Mouse (Mus musculus): Measurements from ENCODE around the gene Ephb4. TPM values are rescaled to one million over a fixed set of nuclear protein-coding genes. Genes with fewer than 3 reads are reported as not detected.
A peak's percentile ranks its signal among the peaks of the same experiment; 100 is the strongest.

Ephb4 gene
- polyA plus RNA-seq, 1 experiment from 2014 or later = 21.0 TPM

DNA sequence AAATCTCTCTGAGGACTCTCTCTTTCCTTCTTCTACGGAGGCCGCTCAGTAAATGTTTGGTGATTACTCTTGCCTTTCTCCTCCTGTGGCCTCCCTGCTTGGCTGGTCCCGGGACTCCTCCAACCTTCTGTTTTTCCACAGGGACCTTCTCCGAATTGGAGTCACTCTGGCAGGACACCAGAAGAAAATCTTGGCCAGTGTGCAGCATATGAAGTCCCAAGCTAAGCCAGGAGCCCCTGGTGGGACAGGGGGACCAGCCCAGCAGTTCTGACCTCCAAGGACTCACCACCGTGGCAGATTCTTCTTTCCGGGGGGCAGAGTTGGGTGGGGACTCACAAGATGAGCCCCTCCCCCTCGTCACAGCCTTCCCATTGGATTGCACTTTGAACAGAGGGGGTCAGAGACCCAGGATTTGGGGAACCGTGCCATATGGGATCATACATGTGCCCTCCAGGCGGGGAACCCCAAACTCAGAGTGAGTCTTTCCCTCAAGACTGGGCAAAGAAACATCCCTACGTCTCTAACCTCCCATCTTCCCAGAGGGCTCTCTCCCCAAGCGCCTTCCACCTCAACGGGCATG, 23.6 kb downstream of the Ephb4 start:
- Histone ChIP-seq H3K9ac (ENCODE audit: low read depth, low read length) (no peak overlapping the region), H3K4me2 (replicated peaks; ENCODE audit: low read depth, low read length) (no peak overlapping the region), H3K36me3 (ENCODE audit: control insufficient read depth, insufficient read depth, low read length) (peaks cover 14% of the 10 kb centered on the region; the same call in 1 of the 2 replicates), H3K27ac (ENCODE audit: low read depth, low read length) (no peak overlapping the region), H3K4me3 (ENCODE audit: low read depth, low read length) (no peak overlapping the region), H3K4me1 (replicated peaks; ENCODE audit: control insufficient read depth, insufficient read depth, low read length) (no peaks in the 10 kb centered on the region), H3K9me3 (ENCODE audit: control insufficient read depth, low read length) (no peaks in the 10 kb centered on the region), H3K27me3 (ENCODE audit: control insufficient read depth, insufficient read depth, low read length) (no peaks in the 10 kb centered on the region)
- WGBS = 91% methylated on average over 12 of the region's 12 CpGs
- ATAC-seq (ENCODE audit: low FRiP score) = no peak
- no peak for DNase-seq (ENCODE audit: low spot score)

DNA sequence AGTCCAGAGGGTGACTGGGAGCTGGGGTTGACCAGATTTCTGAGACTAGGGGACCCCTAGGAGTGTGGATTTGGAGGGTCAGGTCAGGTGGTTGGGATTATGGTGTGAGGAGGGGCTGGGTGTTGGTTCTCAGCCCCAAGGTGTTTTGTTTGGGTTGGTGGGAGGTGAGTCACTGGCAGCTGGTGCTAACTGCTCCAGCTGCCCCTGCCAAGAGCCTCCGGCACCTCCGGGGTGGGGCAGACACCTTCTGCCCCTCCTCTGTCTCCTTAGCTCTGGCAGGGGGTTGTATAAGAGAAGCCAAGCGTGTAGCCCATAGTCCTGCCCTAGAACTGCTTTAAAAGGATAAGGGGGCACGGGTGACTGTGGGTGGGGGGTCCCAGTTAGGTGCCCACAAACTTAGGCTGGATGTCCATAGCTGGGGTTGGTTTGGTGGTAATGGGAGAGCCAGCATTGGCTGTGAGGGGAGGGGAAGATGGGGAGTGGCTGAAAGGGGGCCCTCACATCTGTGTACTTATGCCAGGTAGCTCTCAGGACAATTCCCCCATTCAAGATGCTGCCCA, 24.7 kb downstream of the Ephb4 start:
- Histone ChIP-seq H3K27ac (ENCODE audit: low read depth, low read length) (no peak overlapping the region), H3K4me1 (replicated peaks; ENCODE audit: control insufficient read depth, insufficient read depth, low read length) (no peaks in the 10 kb centered on the region), H3K27me3 (ENCODE audit: control insufficient read depth, insufficient read depth, low read length) (no peaks in the 10 kb centered on the region), H3K36me3 (ENCODE audit: control insufficient read depth, insufficient read depth, low read length) (peaks cover 14% of the 10 kb centered on the region; the same call in 1 of the 2 replicates), H3K9me3 (ENCODE audit: control insufficient read depth, low read length) (no peaks in the 10 kb centered on the region), H3K4me3 (ENCODE audit: low read depth, low read length) (no peak overlapping the region), H3K4me2 (replicated peaks; ENCODE audit: low read depth, low read length) (no peak overlapping the region), H3K9ac (ENCODE audit: low read depth, low read length) (no peak overlapping the region)
- ATAC-seq (ENCODE audit: low FRiP score) = no peak
- 82% methylated on average over 4 of the region's 4 CpGs for WGBS
- DNase-seq (ENCODE audit: low spot score) = no peak

DNA sequence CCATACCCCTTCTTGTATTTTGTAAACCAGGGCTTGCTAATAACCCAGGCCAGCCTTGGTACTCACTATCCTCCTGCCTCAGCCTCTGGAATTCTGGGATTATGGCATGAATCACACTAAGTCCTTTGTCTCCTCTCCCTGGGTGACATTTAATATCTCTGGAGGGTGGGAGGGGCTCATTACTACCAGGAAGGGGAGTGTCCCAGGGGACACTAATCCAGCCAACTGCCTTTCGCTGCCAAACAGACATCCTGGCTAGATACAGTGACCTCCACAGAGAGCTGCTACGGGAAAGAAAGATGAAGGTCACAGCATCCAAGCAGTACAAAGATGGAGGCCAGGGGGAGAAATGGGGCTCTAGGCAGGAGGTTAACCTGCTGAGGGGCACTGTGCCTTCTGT, 25.7 kb downstream of the Ephb4 start:
- Histone ChIP-seq H3K4me1 (replicated peaks; ENCODE audit: control insufficient read depth, insufficient read depth, low read length) (no peaks in the 10 kb centered on the region), H3K9me3 (ENCODE audit: control insufficient read depth, low read length) (no peaks in the 10 kb centered on the region), H3K4me2 (replicated peaks; ENCODE audit: low read depth, low read length) (no peak overlapping the region), H3K36me3 (ENCODE audit: control insufficient read depth, insufficient read depth, low read length) (peaks cover 12% of the 10 kb centered on the region; the same call in 1 of the 2 replicates), H3K27ac (ENCODE audit: low read depth, low read length) (no peak overlapping the region), H3K27me3 (ENCODE audit: control insufficient read depth, insufficient read depth, low read length) (no peaks in the 10 kb centered on the region), H3K9ac (ENCODE audit: low read depth, low read length) (no peak overlapping the region), H3K4me3 (ENCODE audit: low read depth, low read length) (no peak overlapping the region)
- DNase-seq (ENCODE audit: low spot score) (peak; percentile 21), ATAC-seq (ENCODE audit: low FRiP score) (no peak; the same call in 1 of the 2 replicates)
- 41% methylated on average over 2 of the region's 2 CpGs for WGBS

GRCm38 (mm10) chr5:137376198-137376597, 26.3 kb downstream of the Ephb4 start:
- peak; percentile 18; the same call in 1 of the 2 replicates for ATAC-seq (ENCODE audit: low FRiP score)
- no peak overlapping the region for H3K4me3 ChIP-seq (ENCODE audit: low read depth, low read length)
- H3K9me3 ChIP-seq (ENCODE audit: control insufficient read depth, low read length) = no peaks in the 10 kb centered on the region
- 45% methylated on average over 7 of the region's 7 CpGs for WGBS
- no peaks in the 10 kb centered on the region for H3K4me1 ChIP-seq (replicated peaks; ENCODE audit: control insufficient read depth, insufficient read depth, low read length)
- H3K27me3 ChIP-seq (ENCODE audit: control insufficient read depth, insufficient read depth, low read length) = no peaks in the 10 kb centered on the region
- no peak overlapping the region for H3K9ac ChIP-seq (ENCODE audit: low read depth, low read length)
- no peak overlapping the region for H3K27ac ChIP-seq (ENCODE audit: low read depth, low read length)
- no peak overlapping the region for H3K4me2 ChIP-seq (replicated peaks; ENCODE audit: low read depth, low read length)
- peak; percentile 44 for DNase-seq (ENCODE audit: low spot score)
- H3K36me3 ChIP-seq (ENCODE audit: control insufficient read depth, insufficient read depth, low read length) = peaks cover 11% of the 10 kb centered on the region; the same call in 1 of the 2 replicates

DNA sequence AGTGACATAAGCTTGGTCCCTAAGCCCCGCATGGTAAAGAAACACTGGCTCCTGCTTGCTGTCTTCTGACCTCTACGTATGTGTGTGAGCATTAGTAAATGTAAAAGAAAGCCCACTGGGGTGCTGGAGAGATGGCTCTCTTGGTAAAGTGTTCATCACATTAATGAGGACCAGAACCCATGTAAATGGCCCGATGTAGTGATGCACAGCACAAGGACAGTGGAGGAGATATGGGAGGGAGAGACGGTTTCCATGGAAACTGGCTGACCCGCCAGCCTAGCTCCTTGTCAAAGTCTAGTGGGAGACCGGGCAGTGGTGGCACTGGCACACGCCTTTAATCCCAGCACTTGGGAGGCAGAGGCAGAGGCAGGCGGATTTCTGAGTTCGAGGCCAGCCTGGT, 26.8 kb downstream of the Ephb4 start:
- 0 out of 2 replicates have a peak, but pooled peaks have one; percentile 29 for ATAC-seq (ENCODE audit: low FRiP score)
- 56% methylated on average over 9 of the region's 9 CpGs for WGBS
- H3K36me3 ChIP-seq (ENCODE audit: control insufficient read depth, insufficient read depth, low read length) = peaks cover 7% of the 10 kb centered on the region; the same call in 1 of the 2 replicates

GRCm38 (mm10) chr5:137377176-137377575, 27.3 kb downstream of the Ephb4 start:
- H3K4me2 ChIP-seq (replicated peaks; ENCODE audit: low read depth, low read length) = no peak overlapping the region
- peak; percentile 37 for DNase-seq (ENCODE audit: low spot score)
- no peak overlapping the region for H3K4me3 ChIP-seq (ENCODE audit: low read depth, low read length)
- ATAC-seq (ENCODE audit: low FRiP score) = no peak
- H3K27ac ChIP-seq (ENCODE audit: low read depth, low read length) = no peak overlapping the region
- H3K36me3 ChIP-seq (ENCODE audit: control insufficient read depth, insufficient read depth, low read length) = 0 out of 2 replicates have a peak, but pooled peaks cover 4% of the 10 kb centered on the region
- no peaks in the 10 kb centered on the region for H3K27me3 ChIP-seq (ENCODE audit: control insufficient read depth, insufficient read depth, low read length)
- no peaks in the 10 kb centered on the region for H3K4me1 ChIP-seq (replicated peaks; ENCODE audit: control insufficient read depth, insufficient read depth, low read length)
- no peaks in the 10 kb centered on the region for H3K9me3 ChIP-seq (ENCODE audit: control insufficient read depth, low read length)
- no peak overlapping the region for H3K9ac ChIP-seq (ENCODE audit: low read depth, low read length)
- WGBS = 39% methylated on average over 10 of the region's 11 CpGs

More for the DNA sequence above, 26.8 kb downstream of the Ephb4 start:
- H3K9ac ChIP-seq (ENCODE audit: low read depth, low read length) = no peak overlapping the region
- H3K4me3 ChIP-seq (ENCODE audit: low read depth, low read length) = no peak overlapping the region
- H3K4me2 ChIP-seq (replicated peaks; ENCODE audit: low read depth, low read length) = no peak overlapping the region
- no peaks in the 10 kb centered on the region for H3K9me3 ChIP-seq (ENCODE audit: control insufficient read depth, low read length)
- H3K27ac ChIP-seq (ENCODE audit: low read depth, low read length) = no peak overlapping the region
- peak; percentile 57 for DNase-seq (ENCODE audit: low spot score)
- no peaks in the 10 kb centered on the region for H3K27me3 ChIP-seq (ENCODE audit: control insufficient read depth, insufficient read depth, low read length)
- no peaks in the 10 kb centered on the region for H3K4me1 ChIP-seq (replicated peaks; ENCODE audit: control insufficient read depth, insufficient read depth, low read length)

DNA sequence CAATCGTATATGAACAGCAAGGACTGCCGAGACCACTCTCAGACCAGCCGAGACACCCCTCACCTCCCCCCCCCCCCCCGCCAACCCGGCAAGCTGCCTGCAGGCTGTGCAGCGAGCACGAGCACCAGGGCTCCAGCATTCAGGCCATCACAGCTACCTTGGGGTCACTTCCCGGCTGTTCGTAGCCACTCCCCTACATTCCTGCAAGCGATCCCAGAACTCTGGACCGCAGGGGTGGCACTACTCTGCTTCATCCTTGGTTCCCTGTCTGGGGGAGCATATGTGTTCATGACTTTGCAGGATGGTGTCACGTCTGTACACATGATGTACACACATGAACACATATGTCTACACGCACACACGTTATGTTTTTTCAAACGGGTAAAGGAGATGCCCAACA, 27.7 kb downstream of the Ephb4 start:
- ATAC-seq (ENCODE audit: low FRiP score) (no peak), DNase-seq (ENCODE audit: low spot score) (no peak)
- no peaks in the 10 kb centered on the region for H3K4me1 ChIP-seq (replicated peaks; ENCODE audit: control insufficient read depth, insufficient read depth, low read length)
- H3K27ac ChIP-seq (ENCODE audit: low read depth, low read length) = no peak overlapping the region
- H3K9ac ChIP-seq (ENCODE audit: low read depth, low read length) = no peak overlapping the region
- no peaks in the 10 kb centered on the region for H3K27me3 ChIP-seq (ENCODE audit: control insufficient read depth, insufficient read depth, low read length)
- 34% methylated on average over 10 of the region's 15 CpGs for WGBS
- H3K9me3 ChIP-seq (ENCODE audit: control insufficient read depth, low read length) = no peaks in the 10 kb centered on the region
- no peaks in the 10 kb centered on the region for H3K36me3 ChIP-seq (ENCODE audit: control insufficient read depth, insufficient read depth, low read length)
- no peak overlapping the region for H3K4me2 ChIP-seq (replicated peaks; ENCODE audit: low read depth, low read length)
- no peak overlapping the region for H3K4me3 ChIP-seq (ENCODE audit: low read depth, low read length)

- H3K9ac ChIP-seq (ENCODE audit: low read depth, low read length) = no peak overlapping the region
- H3K4me1 ChIP-seq (replicated peaks; ENCODE audit: control insufficient read depth, insufficient read depth, low read length) = no peaks in the 10 kb centered on the region
- no peak overlapping the region for H3K4me2 ChIP-seq (replicated peaks; ENCODE audit: low read depth, low read length)
- no peaks in the 10 kb centered on the region for H3K36me3 ChIP-seq (ENCODE audit: control insufficient read depth, insufficient read depth, low read length)
- H3K4me3 ChIP-seq (ENCODE audit: low read depth, low read length) = no peak overlapping the region
- DNase-seq (ENCODE audit: low spot score) (peak; percentile 78), ATAC-seq (ENCODE audit: low FRiP score) (no peak)
- no peaks in the 10 kb centered on the region for H3K9me3 ChIP-seq (ENCODE audit: control insufficient read depth, low read length)
- H3K27me3 ChIP-seq (ENCODE audit: control insufficient read depth, insufficient read depth, low read length) = no peaks in the 10 kb centered on the region
- H3K27ac ChIP-seq (ENCODE audit: low read depth, low read length) = no peak overlapping the region
- WGBS = 40% methylated on average over 3 of the region's 4 CpGs
Observed at GRCm38 (mm10) chr5:137381152-137381551, 31.2 kb downstream of the Ephb4 start.

DNA sequence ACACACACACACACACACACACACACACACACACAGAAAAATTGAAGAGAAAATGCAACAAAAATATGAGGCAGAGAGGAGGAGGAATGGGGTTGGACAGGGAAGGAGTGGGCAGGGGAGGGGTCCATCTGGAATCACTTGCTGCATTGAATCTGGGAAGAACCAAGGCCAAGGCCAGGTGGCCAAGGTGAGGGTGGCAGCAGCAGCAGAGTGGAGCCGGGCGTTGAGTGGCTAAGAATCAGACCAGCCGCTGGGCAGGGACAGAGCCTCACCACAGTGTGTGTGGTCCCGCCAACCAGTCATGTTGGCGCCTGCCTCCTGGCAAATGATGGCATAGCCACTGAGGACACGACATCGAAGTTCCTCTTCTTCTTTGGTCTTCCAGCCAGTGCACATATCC, 33.5 kb downstream of the Ephb4 start:
- Histone ChIP-seq H3K4me1 (replicated peaks; ENCODE audit: control insufficient read depth, insufficient read depth, low read length) (no peaks in the 10 kb centered on the region), H3K27me3 (ENCODE audit: control insufficient read depth, insufficient read depth, low read length) (no peaks in the 10 kb centered on the region), H3K9ac (ENCODE audit: low read depth, low read length) (no peak overlapping the region), H3K36me3 (ENCODE audit: control insufficient read depth, insufficient read depth, low read length) (no peaks in the 10 kb centered on the region), H3K27ac (ENCODE audit: low read depth, low read length) (no peak overlapping the region), H3K9me3 (ENCODE audit: control insufficient read depth, low read length) (no peaks in the 10 kb centered on the region), H3K4me2 (replicated peaks; ENCODE audit: low read depth, low read length) (no peak overlapping the region), H3K4me3 (ENCODE audit: low read depth, low read length) (no peak overlapping the region)
- 83% methylated on average over 7 of the region's 7 CpGs for WGBS
- DNase-seq (ENCODE audit: low spot score) (no peak), ATAC-seq (ENCODE audit: low FRiP score) (no peak)

Measured in hindbrain, embryonic 11.5 days (tissue).